Mouse (Mus musculus) kidney, adult 2 months (tissue): ENCODE measurements around the gene Morn1. TPM values are rescaled to one million over a fixed set of nuclear protein-coding genes. Genes with fewer than 3 reads are reported as not detected.

Experiments
- DNase-seq: peaks from one replicate; pipeline ENCODE4 v3.0.0; 2021
- H3K27ac ChIP-seq: fragments of 200-500 bp; 2 replicates; pipeline ENCODE4 v1.5.1; 2012; ENCODE audit warnings: low read depth, low read length, control low read depth, inconsistent platforms; ENCODE audit not compliant: insufficient read depth
- H3K27me3 ChIP-seq: fragments of 200-500 bp; replicated peaks from 2 replicates; pipeline ENCODE4 v1.6.1; 2012; ENCODE audit warnings: mild to moderate bottlenecking, moderate library complexity, low read length, inconsistent platforms; ENCODE audit not compliant: control insufficient read depth, insufficient read depth
- H3K36me3 ChIP-seq: fragments of 200-500 bp; 2 replicates; pipeline ENCODE4 v1.6.1; 2012; ENCODE audit warnings: mild to moderate bottlenecking, moderate library complexity, low read length, inconsistent platforms; ENCODE audit not compliant: control insufficient read depth, insufficient read depth
- H3K4me1 ChIP-seq: fragments of 200-500 bp; 2 replicates; pipeline ENCODE4 v1.6.1; 2011; ENCODE audit warnings: low read length; ENCODE audit not compliant: control insufficient read depth, insufficient read depth
- H3K4me3 ChIP-seq: fragments of 200-500 bp; 2 replicates; pipeline ENCODE4 v1.5.1; 2011; ENCODE audit warnings: mild to moderate bottlenecking, low read depth, low read length, control low read depth; ENCODE audit not compliant: insufficient read depth
- CTCF ChIP-seq: fragments of 200-500 bp; conservative IDR thresholded peaks from 2 replicates; pipeline ENCODE4 v1.5.1; 2011; ENCODE audit warnings: low read depth, mild to moderate bottlenecking, control low read depth, low read length, moderate library complexity, mixed read lengths; ENCODE audit not compliant: insufficient read depth, insufficient read length
- POLR2A ChIP-seq: fragments of 200-500 bp; IDR thresholded peaks from one replicate; pipeline ENCODE4 v1.6.1; 2011; ENCODE audit warnings: low read depth, low read length, control low read depth
- WGBS: fragments of 180-500 bp; shearing (Covaris S2); methylation state at CpG from one replicate; pipeline ENCODE4 v1.1.7; 2018; 5-methylcytosine and 5-hydroxymethylcytosine counted together
- polyA plus RNA-seq: library from polyadenylated mRNA; depleted of rRNA; stranded (reverse); fragments of >200 nt; gene quantifications from 2 replicates; pipeline ENCODE4 v1.2.3, GENCODE M21; 2012; rRNA removed

Morn1 gene
- polyA plus RNA-seq, 1 experiment, result 10.4 TPM

DNA sequence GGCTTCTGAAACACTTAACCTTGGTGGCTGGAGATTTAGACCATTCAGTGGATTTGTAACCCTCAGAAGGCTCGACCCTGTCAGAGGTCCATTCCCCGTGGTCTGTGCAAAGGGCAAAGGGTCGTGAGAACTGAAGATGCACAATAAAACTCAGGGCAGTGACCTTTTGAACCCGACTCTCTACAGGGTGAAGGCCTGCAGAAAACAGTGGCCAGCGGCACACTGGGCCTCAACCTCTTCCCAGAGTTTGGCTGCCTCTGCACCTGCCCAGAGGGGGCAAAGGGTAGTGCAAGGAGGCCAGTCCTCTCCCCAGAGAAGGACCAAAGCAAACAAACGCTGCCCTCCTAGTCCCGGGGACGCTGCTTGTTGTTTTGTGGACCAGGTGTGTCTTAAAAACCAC, 102.0 kb downstream of the Morn1 start:
- H3K27ac ChIP-seq, result peak overlapping the region; percentile 89
- peak; percentile 91 for DNase-seq

GRCm38 (mm10) chr4:155188803-155189202, 102.4 kb downstream of the Morn1 start:
- no peaks in the 10 kb centered on the region for H3K27me3 ChIP-seq
- peaks cover 75% of the 10 kb centered on the region for H3K4me1 ChIP-seq
- no peaks in the 10 kb centered on the region for H3K36me3 ChIP-seq
- peak overlapping the region; percentile 89 for H3K27ac ChIP-seq
- TF ChIP-seq CTCF (no peak), POLR2A (no peak)
- H3K4me3 ChIP-seq, result no peak overlapping the region
- peak; percentile 61 for DNase-seq

More for the DNA sequence above, 102.0 kb downstream of the Morn1 start:
- peaks cover 74% of the 10 kb centered on the region for H3K4me1 ChIP-seq
- no peak overlapping the region for H3K4me3 ChIP-seq
- no peaks in the 10 kb centered on the region for H3K27me3 ChIP-seq
- WGBS, result 9% methylated on average over 8 of the region's 8 CpGs
- H3K36me3 ChIP-seq, result no peaks in the 10 kb centered on the region
- TF ChIP-seq POLR2A, result no peak
- TF ChIP-seq CTCF, result no peak; the same call in 1 of the 2 replicates

DNA sequence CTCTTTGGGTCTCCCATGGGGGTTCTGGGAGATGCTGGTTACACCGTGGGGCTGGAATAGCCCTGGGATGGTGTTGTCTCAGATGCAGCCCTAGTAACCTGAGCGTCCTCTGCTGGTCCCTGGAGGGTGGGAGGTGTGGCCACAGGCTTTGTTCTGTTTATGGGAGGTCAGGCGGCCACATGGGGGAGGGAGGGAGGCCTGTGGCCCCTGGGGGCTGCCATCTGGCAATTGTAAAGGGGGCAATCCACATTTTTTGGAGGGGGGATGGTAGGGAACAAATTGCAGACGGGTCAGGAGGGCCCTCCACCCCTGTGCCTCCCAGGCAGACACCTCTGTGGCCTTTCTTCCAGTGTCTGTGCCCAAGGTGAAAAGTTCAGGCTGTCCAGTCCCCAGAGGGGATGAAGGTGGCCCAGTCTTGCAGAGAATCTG, 103.3 kb downstream of the Morn1 start:
- Histone ChIP-seq H3K4me1 (peaks cover 78% of the 10 kb centered on the region), H3K36me3 (no peaks in the 10 kb centered on the region)
- WGBS, result 12% methylated on average over 4 of the region's 4 CpGs

GRCm38 (mm10) chr4:155190275-155190674, 103.9 kb downstream of the Morn1 start:
- DNase-seq, result no peak
- no peak for TF ChIP-seq CTCF
- Histone ChIP-seq H3K4me1 (peaks cover 82% of the 10 kb centered on the region), H3K27ac (peak overlapping the region; percentile 4; the same call in 1 of the 2 replicates), H3K27me3 (no peaks in the 10 kb centered on the region), H3K4me3 (no peak overlapping the region), H3K36me3 (no peaks in the 10 kb centered on the region)
- 57% methylated on average over 7 of the region's 7 CpGs for WGBS

More for the DNA sequence above, 103.3 kb downstream of the Morn1 start:
- TF ChIP-seq CTCF (no peak; the same call in 1 of the 2 replicates), POLR2A (no peak)
- Histone ChIP-seq H3K4me3 (no peak overlapping the region), H3K27me3 (no peaks in the 10 kb centered on the region), H3K27ac (0 out of 2 replicates have a peak overlapping the region, but pooled peaks have one; percentile 0)
- peak; percentile 62 for DNase-seq

Other genes with a start within 250 kb of the Morn1 start
- 0.05 TPM in 1 of 2 replicates, not detected in the other for gene Ttc34, start 249.1 kb upstream of the Morn1 start, polyA plus RNA-seq
- gene Mmel1, start 217.0 kb upstream of the Morn1 start, polyA plus RNA-seq, result 0.03 and 0.19 TPM in 2 replicates
- gene Fam213b, start 187.4 kb upstream of the Morn1 start, polyA plus RNA-seq, result 74.0 and 92.4 TPM in 2 replicates
- 12.1 and 19.4 TPM in 2 replicates for gene Tnfrsf14, start 158.0 kb upstream of the Morn1 start, polyA plus RNA-seq
- not detected in 2 replicates for gene Hes5, start 125.7 kb upstream of the Morn1 start, polyA plus RNA-seq
- 37.5 and 41.5 TPM in 2 replicates for gene Pank4, start 122.5 kb upstream of the Morn1 start, polyA plus RNA-seq
- gene Plch2, start 29.8 kb upstream of the Morn1 start, polyA plus RNA-seq, result 0.52 and 2.3 TPM in 2 replicates
- 23.9 and 25.6 TPM in 2 replicates for gene Pex10, start 19.6 kb upstream of the Morn1 start, polyA plus RNA-seq
- gene Rer1, start 195 bp upstream of the Morn1 start, polyA plus RNA-seq, result 133 TPM in 2 replicates
- gene Ski, start 136.0 kb downstream of the Morn1 start, polyA plus RNA-seq, result 40.4 and 43.9 TPM in 2 replicates
- 68.9 and 75.5 TPM in 2 replicates for gene Faap20, start 163.2 kb downstream of the Morn1 start, polyA plus RNA-seq